Mouse (Mus musculus): ENCODE measurements at regions not wholly inside any gene's neighbourhood (a gene's known extent, or its start where the extent isn't known, plus 50 kb on each side); places are given as distances from the start of the nearest gene placed in this dataset.

DNA sequence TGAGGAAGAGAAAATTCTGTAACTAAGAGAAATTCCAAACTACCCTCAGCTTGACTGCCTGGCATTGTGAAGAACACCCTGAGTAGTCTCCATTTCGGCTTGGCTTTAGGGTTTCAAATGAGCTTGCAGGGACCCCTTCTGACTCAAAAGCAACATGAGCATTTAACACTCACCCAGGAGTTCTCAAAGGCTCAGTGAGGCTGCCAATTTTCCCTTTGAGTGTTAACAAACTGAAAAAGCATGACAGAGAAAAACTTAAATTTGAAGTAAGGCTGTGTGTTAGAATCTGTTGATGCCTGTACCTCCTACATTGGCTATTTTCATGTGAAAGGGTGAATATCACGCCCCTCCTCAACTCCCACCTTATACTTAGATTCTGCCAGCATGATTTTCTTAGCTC is 1017.9 kb downstream of the Cdh11 start:
- TF ChIP-seq E2F4 (IDR thresholded peaks at IDR 0.05; ENCODE audit: insufficient read depth), result no peak
- no peak for TF ChIP-seq POLR2AphosphoS2 (IDR thresholded peaks at IDR 0.05; ENCODE audit: insufficient read length, low read depth)
- no peak for TF ChIP-seq POLR2A (IDR thresholded peaks at IDR 0.05; ENCODE audit: insufficient read length, low read depth)
- no peak for TF ChIP-seq MYOG (IDR thresholded peaks at IDR 0.05; ENCODE audit: control insufficient read depth in 1 of 3, insufficient read depth in 1 of 3, insufficient read length in 2 of 3, low read depth in 2 of 3)
- no peak for TF ChIP-seq MYOD1 (IDR thresholded peaks at IDR 0.05; ENCODE audit: control insufficient read depth in 1 of 3, insufficient read length in 2 of 3, low read depth in 2 of 3)
- TF ChIP-seq TCF12 (IDR thresholded peaks at IDR 0.05; ENCODE audit: insufficient read depth, poor library complexity, severe bottlenecking), result no peak
- TF ChIP-seq REST (IDR thresholded peaks at IDR 0.05; ENCODE audit: insufficient read depth, insufficient read length), result no peak
